Mouse (Mus musculus): Measurements from ENCODE around the gene Fam160a1.

- no peak for TF ChIP-seq CTCF (IDR thresholded peaks at IDR 0.05; ENCODE audit: borderline replicate concordance, insufficient read depth, low read depth, low read length)
- no peak for TF ChIP-seq POLR2A (IDR thresholded peaks at IDR 0.05; ENCODE audit: borderline replicate concordance, insufficient read depth, low read length)
These were observed 103.0 kb downstream of the Fam160a1 start for GRCm38 (mm10) chr3:85713936-85714709.

Data from cerebellum, adult 2 months (tissue).